In genomic region chr10:128212871-128213323, GRCm38 (mm10) we compare ENCODE assay signal across 8 mouse cellular contexts. TPM values are rescaled to one million over a fixed set of nuclear protein-coding genes. Genes with fewer than 3 reads are reported as not detected.
A peak's percentile ranks its signal among the peaks of the same experiment; 100 is the strongest.
DNase-seq lines count a peak whose midpoint lies in the region; ATAC-seq lines count a peak whose summit lies in the region.

No protein-coding gene starts in this region.

- peaks cover 18% of the 10 kb centered on the region for H3K4me1 ChIP-seq in embryonic facial prominence, embryonic 10.5 days
- peaks cover 12% of the 10 kb centered on the region for H3K4me1 ChIP-seq in heart, embryonic 12.5 days (replicated peaks)
- peaks cover 22% of the 10 kb centered on the region for H3K4me1 ChIP-seq in kidney, embryonic 15.5 days
- H3K4me1 ChIP-seq in liver, embryonic 15.5 days (replicated peaks), result peaks cover 31% of the 10 kb centered on the region
- H3K4me1 ChIP-seq in stomach, embryonic 14.5 days (ENCODE audit: control insufficient read depth, insufficient read depth, low read length), result peaks cover 8% of the 10 kb centered on the region; the same call in 1 of the 2 replicates

- no peaks in the 10 kb centered on the region for H3K9me3 ChIP-seq in embryonic facial prominence, embryonic 10.5 days
- no peaks in the 10 kb centered on the region for H3K9me3 ChIP-seq in heart, embryonic 12.5 days (replicated peaks)
- no peaks in the 10 kb centered on the region for H3K9me3 ChIP-seq in kidney, embryonic 15.5 days (replicated peaks)
- no peaks in the 10 kb centered on the region for H3K9me3 ChIP-seq in liver, embryonic 15.5 days (replicated peaks)
- no peaks in the 10 kb centered on the region for H3K9me3 ChIP-seq in stomach, embryonic 14.5 days (ENCODE audit: control insufficient read depth, low read depth, low read length)

- 3% methylated on average over 18 of the region's 18 CpGs for WGBS in embryonic facial prominence, embryonic 10.5 days
- under 1% methylated on average over 18 of the region's 18 CpGs for WGBS in heart, embryonic 12.5 days
- WGBS in kidney, embryonic 15.5 days, result under 1% methylated on average over 18 of the region's 18 CpGs
- 2% methylated on average over 18 of the region's 18 CpGs for WGBS in liver, embryonic 15.5 days (ENCODE audit: insufficient replicate concordance)
- WGBS in stomach, embryonic 14.5 days, result under 1% methylated on average over 18 of the region's 18 CpGs

- peak overlapping the region; percentile 70 for H3K4me2 ChIP-seq in heart, embryonic 12.5 days
- H3K4me2 ChIP-seq in kidney, embryonic 15.5 days, result peak overlapping the region; percentile 81
- H3K4me2 ChIP-seq in liver, embryonic 15.5 days, result peak overlapping the region; percentile 89
- peak overlapping the region; percentile 60 for H3K4me2 ChIP-seq in stomach, embryonic 14.5 days (replicated peaks; ENCODE audit: low read depth, low read length)

- H3K27ac ChIP-seq in embryonic facial prominence, embryonic 10.5 days (replicated peaks), result no peak overlapping the region
- H3K27ac ChIP-seq in heart, embryonic 12.5 days (ENCODE audit: poor library complexity, severe bottlenecking), result no peak overlapping the region
- H3K27ac ChIP-seq in kidney, embryonic 15.5 days, result peak overlapping the region; percentile 54; the same call in 1 of the 2 replicates
- H3K27ac ChIP-seq in liver, embryonic 15.5 days (replicated peaks), result peak overlapping the region; percentile 51
- H3K27ac ChIP-seq in stomach, embryonic 14.5 days (ENCODE audit: low read length), result no peak overlapping the region

- peaks cover 20% of the 10 kb centered on the region for H3K36me3 ChIP-seq in embryonic facial prominence, embryonic 10.5 days (replicated peaks)
- 0 out of 2 replicates have a peak, but pooled peaks cover 5% of the 10 kb centered on the region for H3K36me3 ChIP-seq in heart, embryonic 12.5 days
- H3K36me3 ChIP-seq in kidney, embryonic 15.5 days, result peaks cover 15% of the 10 kb centered on the region
- peaks cover 12% of the 10 kb centered on the region; the same call in 1 of the 2 replicates for H3K36me3 ChIP-seq in liver, embryonic 15.5 days (replicated peaks)
- no peaks in the 10 kb centered on the region for H3K36me3 ChIP-seq in stomach, embryonic 14.5 days (ENCODE audit: control insufficient read depth, insufficient read depth, low read length)

- H3K4me3 ChIP-seq in embryonic facial prominence, embryonic 10.5 days, result peak overlapping the region; percentile 52
- H3K4me3 ChIP-seq in heart, embryonic 12.5 days, result peak overlapping the region; percentile 44
- peak overlapping the region; percentile 42 for H3K4me3 ChIP-seq in kidney, embryonic 15.5 days (replicated peaks)
- H3K4me3 ChIP-seq in liver, embryonic 15.5 days (replicated peaks), result peak overlapping the region; percentile 51
- H3K4me3 ChIP-seq in stomach, embryonic 14.5 days (ENCODE audit: low read depth, low read length), result peak overlapping the region; percentile 30

- DNase-seq in CD4-positive helper T cell, adult 2 months (ENCODE audit: low read depth, low spot score), result peak; percentile 85
- peak; percentile 68 for DNase-seq in adrenal gland, postnatal 14 days
- DNase-seq in embryonic facial prominence, embryonic 10.5 days (ENCODE audit: low spot score), result peak; percentile 69
- DNase-seq in natural killer cell, adult 2 months (ENCODE audit: low spot score in 2 of 2), result peak; percentile 56 to 79

- peaks cover 20% of the 10 kb centered on the region for H3K27me3 ChIP-seq in embryonic facial prominence, embryonic 10.5 days (replicated peaks; ENCODE audit: low read depth, poor library complexity, severe bottlenecking)
- H3K27me3 ChIP-seq in heart, embryonic 12.5 days (replicated peaks), result peaks cover 11% of the 10 kb centered on the region; the same call in 1 of the 2 replicates
- peaks cover 11% of the 10 kb centered on the region; the same call in 1 of the 2 replicates for H3K27me3 ChIP-seq in kidney, embryonic 15.5 days
- 0 out of 2 replicates have a peak, but pooled peaks cover 11% of the 10 kb centered on the region for H3K27me3 ChIP-seq in liver, embryonic 15.5 days
- no peaks in the 10 kb centered on the region for H3K27me3 ChIP-seq in stomach, embryonic 14.5 days (ENCODE audit: control insufficient read depth, insufficient read depth, low read length)

- ATAC-seq in heart, embryonic 12.5 days (ENCODE audit: insufficient number of reproducible peaks, low FRiP score), result peak; percentile 27; the same call in 1 of the 2 replicates
- peak; percentile 61 for ATAC-seq in kidney, embryonic 15.5 days (replicated peaks; ENCODE audit: low FRiP score)
- ATAC-seq in liver, embryonic 15.5 days (ENCODE audit: insufficient read depth), result peak; percentile 47
- no peak for ATAC-seq in stomach, embryonic 14.5 days (ENCODE audit: insufficient number of reproducible peaks, insufficient read depth, low FRiP score, low read depth)

- H3K9ac ChIP-seq in heart, embryonic 12.5 days, result peak overlapping the region; percentile 40
- peak overlapping the region; percentile 50 for H3K9ac ChIP-seq in kidney, embryonic 15.5 days
- H3K9ac ChIP-seq in liver, embryonic 15.5 days, result peak overlapping the region; percentile 47; the same call in 1 of the 2 replicates
- 0 out of 2 replicates have a peak overlapping the region, but pooled peaks have one; percentile 1 for H3K9ac ChIP-seq in stomach, embryonic 14.5 days (replicated peaks; ENCODE audit: low read depth, low read length)

RNA-seq across cellular contexts. Expression of gene Spryd4, which starts 1.3 kb away (rescaled TPM):
- 18.9 and 21.5 TPM in 2 replicates for total RNA-seq in adrenal gland, postnatal 14 days (2021)
- polyA plus RNA-seq in embryonic facial prominence, embryonic 10.5 days (2016; fragmentation: Nextera tagmentation; extraction: Ambion mirVana), result 31.3 and 31.8 TPM in 2 replicates
- 35.7 and 36.4 TPM in 2 replicates for polyA plus RNA-seq in heart, embryonic 12.5 days (2016; fragmentation: Nextera tagmentation; extraction: Ambion mirVana)
- 32.8 and 34.3 TPM in 2 replicates for polyA plus RNA-seq in kidney, embryonic 15.5 days (2015; fragmentation: Nextera tagmentation; extraction: Ambion mirVana)
- polyA plus RNA-seq in liver, embryonic 15.5 days (2015; fragmentation: Nextera tagmentation; extraction: Ambion mirVana), result 26.2 and 29.0 TPM in 2 replicates
- 33.5 and 33.7 TPM in 2 replicates for polyA plus RNA-seq in stomach, embryonic 14.5 days (2014; fragmentation: Nextera tagmentation; extraction: Ambion mirVana)

RNA-seq across cellular contexts. Expression of gene Mip, which starts 12.7 kb away (rescaled TPM):
- not detected in 2 replicates for total RNA-seq in adrenal gland, postnatal 14 days (2021)
- polyA plus RNA-seq in embryonic facial prominence, embryonic 10.5 days (2016; fragmentation: Nextera tagmentation; extraction: Ambion mirVana), result not detected in 2 replicates
- not detected in 2 replicates for polyA plus RNA-seq in heart, embryonic 12.5 days (2016; fragmentation: Nextera tagmentation; extraction: Ambion mirVana)
- polyA plus RNA-seq in kidney, embryonic 15.5 days (2015; fragmentation: Nextera tagmentation; extraction: Ambion mirVana), result not detected in 2 replicates
- polyA plus RNA-seq in liver, embryonic 15.5 days (2015; fragmentation: Nextera tagmentation; extraction: Ambion mirVana), result not detected in 2 replicates
- polyA plus RNA-seq in stomach, embryonic 14.5 days (2014; fragmentation: Nextera tagmentation; extraction: Ambion mirVana), result 0.11 TPM in 1 of 2 replicates, not detected in the other

RNA-seq across cellular contexts. Expression of gene Gls2, which starts 18.6 kb away (rescaled TPM):
- total RNA-seq in adrenal gland, postnatal 14 days (2021), result 2.9 and 31.3 TPM in 2 replicates
- polyA plus RNA-seq in embryonic facial prominence, embryonic 10.5 days (2016; fragmentation: Nextera tagmentation; extraction: Ambion mirVana), result 1.4 and 1.5 TPM in 2 replicates
- polyA plus RNA-seq in heart, embryonic 12.5 days (2016; fragmentation: Nextera tagmentation; extraction: Ambion mirVana), result 0.47 and 1.7 TPM in 2 replicates
- 1.4 and 1.8 TPM in 2 replicates for polyA plus RNA-seq in kidney, embryonic 15.5 days (2015; fragmentation: Nextera tagmentation; extraction: Ambion mirVana)
- polyA plus RNA-seq in liver, embryonic 15.5 days (2015; fragmentation: Nextera tagmentation; extraction: Ambion mirVana), result 10.1 and 15.5 TPM in 2 replicates
- 0.78 and 0.84 TPM in 2 replicates for polyA plus RNA-seq in stomach, embryonic 14.5 days (2014; fragmentation: Nextera tagmentation; extraction: Ambion mirVana)

RNA-seq across cellular contexts. Expression of gene Timeless, which starts 19.0 kb away (rescaled TPM):
- 16.5 and 19.3 TPM in 2 replicates for total RNA-seq in adrenal gland, postnatal 14 days (2021)
- 95.9 and 103 TPM in 2 replicates for polyA plus RNA-seq in embryonic facial prominence, embryonic 10.5 days (2016; fragmentation: Nextera tagmentation; extraction: Ambion mirVana)
- polyA plus RNA-seq in heart, embryonic 12.5 days (2016; fragmentation: Nextera tagmentation; extraction: Ambion mirVana), result 37.6 and 44.5 TPM in 2 replicates
- 64.4 and 71.7 TPM in 2 replicates for polyA plus RNA-seq in kidney, embryonic 15.5 days (2015; fragmentation: Nextera tagmentation; extraction: Ambion mirVana)
- polyA plus RNA-seq in liver, embryonic 15.5 days (2015; fragmentation: Nextera tagmentation; extraction: Ambion mirVana), result 24.4 and 26.2 TPM in 2 replicates
- 47.2 and 48.0 TPM in 2 replicates for polyA plus RNA-seq in stomach, embryonic 14.5 days (2014; fragmentation: Nextera tagmentation; extraction: Ambion mirVana)

RNA-seq across cellular contexts. Expression of gene Rbms2, which starts 32.8 kb away (rescaled TPM):
- total RNA-seq in adrenal gland, postnatal 14 days (2021), result 73.9 and 78.9 TPM in 2 replicates
- polyA plus RNA-seq in embryonic facial prominence, embryonic 10.5 days (2016; fragmentation: Nextera tagmentation; extraction: Ambion mirVana), result 27.9 and 31.0 TPM in 2 replicates
- polyA plus RNA-seq in heart, embryonic 12.5 days (2016; fragmentation: Nextera tagmentation; extraction: Ambion mirVana), result 43.4 and 44.1 TPM in 2 replicates
- polyA plus RNA-seq in kidney, embryonic 15.5 days (2015; fragmentation: Nextera tagmentation; extraction: Ambion mirVana), result 40.6 and 42.8 TPM in 2 replicates
- polyA plus RNA-seq in liver, embryonic 15.5 days (2015; fragmentation: Nextera tagmentation; extraction: Ambion mirVana), result 6.7 and 6.9 TPM in 2 replicates
- 29.5 and 35.6 TPM in 2 replicates for polyA plus RNA-seq in stomach, embryonic 14.5 days (2014; fragmentation: Nextera tagmentation; extraction: Ambion mirVana)

Comparison
In these comparisons a context has a peak if more than half of its experiments do, and no peak if none do; other contexts are left out.
1. H3K27ac ChIP-seq: peak in kidney, embryonic 15.5 days (single experiment) and liver, embryonic 15.5 days (single experiment); none in embryonic facial prominence, embryonic 10.5 days (single experiment), heart, embryonic 12.5 days (single experiment) and stomach, embryonic 14.5 days (single experiment).
2. Peak in every context shown above with its lines, with median percentiles within 50 percentile points of each other: DNase-seq, H3K4me3 ChIP-seq, H3K4me2 ChIP-seq and H3K9ac ChIP-seq.